Mouse (Mus musculus) lung, embryonic 16.5 days (tissue): ENCODE measurements around the gene Elavl4. TPM values are rescaled to one million over a fixed set of nuclear protein-coding genes. Genes with fewer than 3 reads are reported as not detected.
A peak's percentile ranks its signal among the peaks of the same experiment; 100 is the strongest.

Source experiments
- ATAC-seq: fragments of 200-750 bp; cut with Nextera tagmentation; 2 replicates; pipeline ENCODE4 v1.8.0; 2017; ENCODE audit warnings: low read depth, mild to moderate bottlenecking, moderate library complexity
- H3K27ac ChIP-seq: fragments of 300-500 bp; sonication (generic); 2 replicates; pipeline ENCODE4 v1.5.1; 2014; ENCODE audit warnings: mild to moderate bottlenecking, control low read depth, low read length
- H3K27me3 ChIP-seq: fragments of 300-500 bp; sonication (generic); 2 replicates; pipeline ENCODE4 v1.6.1; 2014; ENCODE audit warnings: low read depth, low read length, mixed read lengths; ENCODE audit not compliant: control insufficient read depth, insufficient read depth
- H3K36me3 ChIP-seq: fragments of 300-500 bp; sonication (generic); 2 replicates; pipeline ENCODE4 v1.6.1; 2014; ENCODE audit warnings: low read length; ENCODE audit not compliant: control insufficient read depth, insufficient read depth
- H3K4me1 ChIP-seq: fragments of 300-500 bp; sonication (generic); replicated peaks from 2 replicates; pipeline ENCODE4 v1.6.1; 2014; ENCODE audit warnings: low read length, mixed read lengths; ENCODE audit not compliant: control insufficient read depth, insufficient read depth
- H3K4me2 ChIP-seq: fragments of 300-500 bp; sonication (generic); 2 replicates; pipeline ENCODE4 v1.6.1; 2014; ENCODE audit warnings: low read depth, low read length, control low read depth
- H3K4me3 ChIP-seq: fragments of 300-500 bp; sonication (generic); 2 replicates; pipeline ENCODE4 v1.5.1; 2014; ENCODE audit warnings: mild to moderate bottlenecking, low read length, control low read depth
- H3K9ac ChIP-seq: fragments of 300-500 bp; sonication (generic); 2 replicates; pipeline ENCODE4 v1.6.1; 2014; ENCODE audit warnings: low read length, control low read depth
- H3K9me3 ChIP-seq: fragments of 300-500 bp; sonication (generic); 2 replicates; pipeline ENCODE4 v1.6.1; 2016; ENCODE audit warnings: low read length; ENCODE audit not compliant: control insufficient read depth
- WGBS: fragments of 180-500 bp; shearing (Covaris S2); extraction: QIAGEN DNeasy Blood & Tissue Kit; methylation state at CpG from one replicate; pipeline ENCODE4 v1.1.7; 2014; 5-methylcytosine and 5-hydroxymethylcytosine counted together
- polyA plus RNA-seq: library from polyadenylated mRNA; unstranded; fragments of >200 nt; fragmentation: Nextera tagmentation; extraction: Ambion mirVana; gene quantifications from 2 replicates; pipeline ENCODE4 v1.2.1, GENCODE M21; 2015

The Elavl4 gene
- polyA plus RNA-seq, 1 experiment from 2014 or later = 3.0 TPM

GRCm38 (mm10) chr4:110306559-110306958 is 45.1 kb downstream of the Elavl4 start:
- no peak for ATAC-seq
- Histone ChIP-seq H3K27ac (no peak overlapping the region), H3K9me3 (no peaks in the 10 kb centered on the region), H3K36me3 (no peaks in the 10 kb centered on the region), H3K27me3 (no peaks in the 10 kb centered on the region), H3K9ac (no peak overlapping the region), H3K4me1 (no peaks in the 10 kb centered on the region), H3K4me2 (no peak overlapping the region), H3K4me3 (no peak overlapping the region)
- 80% methylated on average over 11 of the region's 11 CpGs for WGBS

GRCm38 (mm10) chr4:110295793-110296192 is 55.9 kb downstream of the Elavl4 start:
- Histone ChIP-seq H3K27me3 (no peaks in the 10 kb centered on the region), H3K9ac (no peak overlapping the region), H3K4me2 (no peak overlapping the region), H3K27ac (no peak overlapping the region), H3K4me3 (no peak overlapping the region), H3K36me3 (no peaks in the 10 kb centered on the region), H3K4me1 (no peaks in the 10 kb centered on the region), H3K9me3 (no peaks in the 10 kb centered on the region)
- WGBS = 84% methylated on average over 3 of the region's 3 CpGs
- ATAC-seq = no peak

GRCm38 (mm10) chr4:110293238-110293637 is 58.5 kb downstream of the Elavl4 start:
- no peak overlapping the region for H3K9ac ChIP-seq
- no peaks in the 10 kb centered on the region for H3K36me3 ChIP-seq
- H3K4me2 ChIP-seq = no peak overlapping the region
- no peak overlapping the region for H3K27ac ChIP-seq
- H3K4me3 ChIP-seq = no peak overlapping the region
- H3K27me3 ChIP-seq = no peaks in the 10 kb centered on the region
- H3K4me1 ChIP-seq = no peaks in the 10 kb centered on the region
- 42% methylated on average over 5 of the region's 5 CpGs for WGBS
- ATAC-seq = no peak
- no peaks in the 10 kb centered on the region for H3K9me3 ChIP-seq

GRCm38 (mm10) chr4:110292471-110292870 is 59.2 kb downstream of the Elavl4 start:
- Histone ChIP-seq H3K4me1 (no peaks in the 10 kb centered on the region), H3K27ac (no peak overlapping the region), H3K9ac (no peak overlapping the region), H3K9me3 (no peaks in the 10 kb centered on the region), H3K27me3 (no peaks in the 10 kb centered on the region), H3K4me3 (no peak overlapping the region), H3K4me2 (no peak overlapping the region), H3K36me3 (no peaks in the 10 kb centered on the region)
- WGBS = 78% methylated on average over 10 of the region's 10 CpGs
- ATAC-seq = no peak

- no peak for ATAC-seq
- Histone ChIP-seq H3K4me2 (no peak overlapping the region), H3K4me3 (no peak overlapping the region), H3K27ac (no peak overlapping the region), H3K9ac (no peak overlapping the region), H3K9me3 (no peaks in the 10 kb centered on the region), H3K4me1 (no peaks in the 10 kb centered on the region), H3K27me3 (no peaks in the 10 kb centered on the region), H3K36me3 (no peaks in the 10 kb centered on the region)
- WGBS = 66% methylated on average over 7 of the region's 7 CpGs
Measured at GRCm38 (mm10) chr4:110290544-110291095, 61.1 kb downstream of the Elavl4 start.

GRCm38 (mm10) chr4:110290056-110290455 is 61.7 kb downstream of the Elavl4 start:
- no peak overlapping the region for H3K27ac ChIP-seq
- no peak overlapping the region for H3K4me3 ChIP-seq
- H3K9ac ChIP-seq = no peak overlapping the region
- 64% methylated on average over 12 of the region's 12 CpGs for WGBS
- no peaks in the 10 kb centered on the region for H3K36me3 ChIP-seq
- no peaks in the 10 kb centered on the region for H3K9me3 ChIP-seq
- no peak overlapping the region for H3K4me2 ChIP-seq
- H3K4me1 ChIP-seq = no peaks in the 10 kb centered on the region
- no peaks in the 10 kb centered on the region for H3K27me3 ChIP-seq
- no peak for ATAC-seq

- Histone ChIP-seq H3K4me3 (no peak overlapping the region), H3K4me1 (no peaks in the 10 kb centered on the region), H3K27me3 (no peaks in the 10 kb centered on the region), H3K9ac (no peak overlapping the region), H3K27ac (no peak overlapping the region), H3K9me3 (no peaks in the 10 kb centered on the region), H3K36me3 (no peaks in the 10 kb centered on the region), H3K4me2 (no peak overlapping the region)
- 31% methylated on average over 11 of the region's 11 CpGs for WGBS
- no peak for ATAC-seq
Measured at GRCm38 (mm10) chr4:110287412-110288067, 64.2 kb downstream of the Elavl4 start.

GRCm38 (mm10) chr4:110286841-110287240 is 64.9 kb downstream of the Elavl4 start:
- H3K4me3 ChIP-seq = no peak overlapping the region
- no peak overlapping the region for H3K27ac ChIP-seq
- 56% methylated on average over 7 of the region's 7 CpGs for WGBS
- no peaks in the 10 kb centered on the region for H3K9me3 ChIP-seq
- ATAC-seq = no peak
- H3K4me1 ChIP-seq = no peaks in the 10 kb centered on the region
- no peaks in the 10 kb centered on the region for H3K36me3 ChIP-seq
- no peak overlapping the region for H3K4me2 ChIP-seq
- H3K9ac ChIP-seq = no peak overlapping the region
- H3K27me3 ChIP-seq = no peaks in the 10 kb centered on the region

- Histone ChIP-seq H3K27me3 (no peaks in the 10 kb centered on the region), H3K27ac (no peak overlapping the region), H3K4me2 (no peak overlapping the region), H3K9ac (no peak overlapping the region), H3K4me3 (no peak overlapping the region), H3K9me3 (no peaks in the 10 kb centered on the region), H3K36me3 (no peaks in the 10 kb centered on the region), H3K4me1 (no peaks in the 10 kb centered on the region)
- WGBS = 27% methylated on average over 9 of the region's 9 CpGs
- peak; percentile 34; the same call in 1 of the 2 replicates for ATAC-seq
Measured at GRCm38 (mm10) chr4:110286371-110286781, 65.3 kb downstream of the Elavl4 start.
